Mouse (Mus musculus) heart, adult 2 months (tissue): ENCODE measurements at regions not wholly inside any gene's neighbourhood (a gene's known extent, or its start where the extent isn't known, plus 50 kb on each side); places are given as distances from the start of the nearest gene placed in this dataset.

ENCODE experiments used
- CTCF ChIP-seq: fragments of 200-600 bp; IDR thresholded peaks from 2 replicates; pipeline ENCODE4 v1.8.1; 2022; ENCODE audit warnings: antibody characterized with exemption, mild to moderate bottlenecking, moderate library complexity
- EP300 ChIP-seq: fragments of 200-500 bp; IDR thresholded peaks from 2 replicates; pipeline ENCODE4 v1.6.1; 2011; ENCODE audit warnings: low read depth, low read length, control low read depth; ENCODE audit not compliant: insufficient read depth
- POLR2A ChIP-seq: fragments of 200-500 bp; IDR thresholded peaks from 2 replicates; pipeline ENCODE4 v1.6.1; 2011; ENCODE audit warnings: mild to moderate bottlenecking, low read depth, low read length, control low read depth; ENCODE audit not compliant: insufficient read depth

- no peak for TF ChIP-seq CTCF
- TF ChIP-seq POLR2A, result no peak
- no peak for TF ChIP-seq EP300
Observed at GRCm38 (mm10) chr10:111844144-111844543, 128.3 kb upstream of the Krr1 start.
